Mouse (Mus musculus): ENCODE data around the gene Apba1.

GRCm38 (mm10) chr19:23781968-23782367 is 23.3 kb downstream of the Apba1 start:
- TF ChIP-seq HCFC1 (IDR thresholded peaks at IDR 0.05; ENCODE audit: borderline replicate concordance, insufficient read depth, low read length) (no peak), ZC3H11A (IDR thresholded peaks at IDR 0.05; ENCODE audit: borderline replicate concordance, low read depth, low read length) (no peak)

All from ES-E14 (cell line).